Mouse (Mus musculus) lung, embryonic 15.5 days (tissue): ENCODE measurements around the gene Stra6. TPM values are rescaled to one million over a fixed set of nuclear protein-coding genes. Genes with fewer than 3 reads are reported as not detected.

Experiments
- ATAC-seq: fragments of 200-750 bp; cut with Nextera tagmentation; 2 replicates; pipeline ENCODE4 v1.8.0; 2017; ENCODE audit warnings: moderate number of reproducible peaks, borderline replicate concordance; ENCODE audit not compliant: low FRiP score, low TSS enrichment; ENCODE audit errors: extremely low read depth
- H3K27ac ChIP-seq: fragments of 300-500 bp; sonication (generic); 2 replicates; pipeline ENCODE4 v1.5.1; 2015; ENCODE audit warnings: moderate library complexity, mild to moderate bottlenecking, inconsistent platforms
- H3K27me3 ChIP-seq: fragments of 300-500 bp; sonication (generic); 2 replicates; pipeline ENCODE4 v1.6.1; 2015; ENCODE audit warnings: inconsistent platforms
- H3K36me3 ChIP-seq: fragments of 300-500 bp; sonication (generic); 2 replicates; pipeline ENCODE4 v1.6.1; 2015; ENCODE audit warnings: inconsistent platforms
- H3K4me1 ChIP-seq: fragments of 300-500 bp; sonication (generic); 2 replicates; pipeline ENCODE4 v1.6.1; 2015; ENCODE audit warnings: inconsistent platforms
- H3K4me2 ChIP-seq: fragments of 300-500 bp; sonication (generic); 2 replicates; pipeline ENCODE4 v1.6.1; 2015; ENCODE audit warnings: inconsistent platforms, mild to moderate bottlenecking, moderate library complexity
- H3K4me3 ChIP-seq: fragments of 300-500 bp; sonication (generic); 2 replicates; pipeline ENCODE4 v1.5.1; 2015; ENCODE audit warnings: mild to moderate bottlenecking, inconsistent platforms
- H3K9ac ChIP-seq: fragments of 300-500 bp; sonication (generic); 2 replicates; pipeline ENCODE4 v1.6.1; 2015; ENCODE audit warnings: inconsistent platforms
- H3K9me3 ChIP-seq: fragments of 300-500 bp; sonication (generic); 2 replicates; pipeline ENCODE4 v1.6.1; 2016; ENCODE audit warnings: inconsistent platforms
- WGBS: fragments of 180-500 bp; shearing (Covaris S2); methylation state at CpG from one replicate; pipeline ENCODE4 v1.1.7; 2015; 5-methylcytosine and 5-hydroxymethylcytosine counted together
- polyA plus RNA-seq: library from polyadenylated mRNA; unstranded; fragments of >200 nt; fragmentation: Nextera tagmentation; extraction: Ambion mirVana; gene quantifications from 2 replicates; pipeline ENCODE4 v1.2.1, GENCODE M21; 2015

Stra6 gene
- polyA plus RNA-seq, 1 experiment from 2014 or later, result 1.2 TPM

GRCm38 (mm10) chr9:58086203-58086602, 22.6 kb downstream of the Stra6 start:
- no peak overlapping the region for H3K4me3 ChIP-seq
- H3K4me2 ChIP-seq, result no peak overlapping the region
- H3K9me3 ChIP-seq, result no peaks in the 10 kb centered on the region
- no peaks in the 10 kb centered on the region; the same call in 1 of the 2 replicates for H3K27me3 ChIP-seq
- 25% methylated on average over 9 of the region's 9 CpGs for WGBS
- ATAC-seq, result no peak
- no peaks in the 10 kb centered on the region for H3K36me3 ChIP-seq
- no peak overlapping the region for H3K27ac ChIP-seq
- H3K9ac ChIP-seq, result no peak overlapping the region
- H3K4me1 ChIP-seq, result no peaks in the 10 kb centered on the region

DNA sequence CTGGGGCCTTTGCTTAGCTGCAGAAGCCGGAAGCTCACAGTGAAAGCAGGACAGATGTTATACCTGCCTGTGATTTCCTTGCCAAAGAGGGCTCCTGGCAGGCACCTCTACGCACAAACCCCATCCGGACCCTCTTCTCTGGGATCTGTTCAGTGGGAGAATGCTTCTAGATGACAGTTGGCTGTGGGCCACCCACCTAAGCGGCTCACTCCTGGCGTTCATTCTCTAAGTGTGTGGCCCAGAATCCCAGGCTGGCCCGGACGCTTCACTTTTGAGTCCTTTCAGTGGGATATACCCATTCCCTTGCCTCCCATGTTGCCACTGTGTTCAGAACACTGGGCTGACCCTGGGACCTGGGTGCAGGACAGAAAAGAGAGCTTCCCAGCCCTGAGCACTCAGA, 23.3 kb downstream of the Stra6 start:
- peaks cover 2% of the 10 kb centered on the region for H3K4me1 ChIP-seq
- no peaks in the 10 kb centered on the region for H3K36me3 ChIP-seq
- H3K9me3 ChIP-seq, result no peaks in the 10 kb centered on the region
- no peak for ATAC-seq
- no peak overlapping the region for H3K4me3 ChIP-seq
- H3K27me3 ChIP-seq, result no peaks in the 10 kb centered on the region; the same call in 1 of the 2 replicates
- WGBS, result 56% methylated on average over 7 of the region's 7 CpGs
- H3K4me2 ChIP-seq, result no peak overlapping the region
- no peak overlapping the region for H3K9ac ChIP-seq
- H3K27ac ChIP-seq, result no peak overlapping the region

GRCm38 (mm10) chr9:58087277-58087998, 23.9 kb downstream of the Stra6 start:
- no peak overlapping the region for H3K27ac ChIP-seq
- H3K27me3 ChIP-seq, result no peaks in the 10 kb centered on the region; the same call in 1 of the 2 replicates
- H3K4me1 ChIP-seq, result peaks cover 6% of the 10 kb centered on the region
- no peaks in the 10 kb centered on the region for H3K36me3 ChIP-seq
- ATAC-seq, result no peak
- H3K4me3 ChIP-seq, result no peak overlapping the region
- no peak overlapping the region for H3K4me2 ChIP-seq
- H3K9me3 ChIP-seq, result no peaks in the 10 kb centered on the region
- no peak overlapping the region for H3K9ac ChIP-seq
- 61% methylated on average over 7 of the region's 7 CpGs for WGBS

DNA sequence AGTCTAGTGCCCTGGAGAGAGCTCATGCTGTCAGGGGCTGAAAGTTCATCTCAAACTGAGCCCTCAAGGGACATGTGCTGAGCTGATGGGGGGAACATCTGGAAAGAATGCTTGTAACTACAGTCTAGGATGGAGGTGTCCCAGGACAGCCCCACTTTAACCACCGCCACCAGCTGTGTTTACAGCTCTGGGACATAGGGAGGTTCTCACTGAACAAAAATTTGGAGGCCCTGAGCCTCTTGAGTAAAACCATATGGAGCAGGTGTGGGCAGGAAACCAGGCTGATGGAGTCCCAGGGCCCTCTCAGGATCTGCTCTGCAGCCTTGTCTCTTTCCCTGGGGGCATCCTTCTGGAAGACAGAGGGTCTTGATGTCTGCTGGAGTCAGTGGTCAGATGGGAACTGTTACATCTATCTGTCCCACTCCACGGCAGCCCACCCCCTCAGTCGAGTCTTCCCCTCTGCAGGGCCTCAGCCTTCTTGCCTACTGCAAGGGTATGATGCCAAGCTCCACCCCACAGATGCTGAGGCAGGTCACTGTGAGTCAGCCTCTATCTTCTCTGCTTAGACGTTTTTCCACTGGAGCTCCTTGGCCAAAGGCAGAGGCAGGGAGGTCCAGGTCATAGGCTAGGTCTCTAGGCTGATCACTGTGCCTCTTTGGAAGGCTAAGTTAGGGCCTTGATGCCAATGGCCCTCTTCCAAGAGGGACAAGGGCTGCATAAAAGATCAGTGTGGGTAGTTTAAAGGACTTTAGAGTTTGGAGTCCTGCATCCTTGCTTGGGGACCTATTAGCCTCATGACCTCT, 28.2 kb downstream of the Stra6 start:
- H3K36me3 ChIP-seq, result no peaks in the 10 kb centered on the region
- no peaks in the 10 kb centered on the region for H3K27me3 ChIP-seq
- ATAC-seq, result no peak
- H3K4me3 ChIP-seq, result no peak overlapping the region
- no peaks in the 10 kb centered on the region for H3K9me3 ChIP-seq
- WGBS, result 48% methylated on average over 4 of the region's 4 CpGs
- H3K27ac ChIP-seq, result no peak overlapping the region
- H3K4me1 ChIP-seq, result peaks cover 6% of the 10 kb centered on the region
- no peak overlapping the region for H3K9ac ChIP-seq
- no peak overlapping the region for H3K4me2 ChIP-seq

- Histone ChIP-seq H3K9ac (no peak overlapping the region), H3K9me3 (no peaks in the 10 kb centered on the region), H3K4me2 (no peak overlapping the region), H3K27me3 (no peaks in the 10 kb centered on the region), H3K36me3 (no peaks in the 10 kb centered on the region), H3K4me1 (peaks cover 6% of the 10 kb centered on the region), H3K4me3 (no peak overlapping the region), H3K27ac (no peak overlapping the region)
- ATAC-seq, result no peak
- WGBS, result 60% methylated on average over 7 of the region's 7 CpGs
Observed at GRCm38 (mm10) chr9:58092581-58093269, 29.1 kb downstream of the Stra6 start.

- H3K9ac ChIP-seq, result no peak overlapping the region
- no peak overlapping the region for H3K4me3 ChIP-seq
- no peaks in the 10 kb centered on the region for H3K9me3 ChIP-seq
- WGBS, result 73% methylated on average over 3 of the region's 3 CpGs
- ATAC-seq, result no peak
- H3K4me2 ChIP-seq, result no peak overlapping the region
- H3K27ac ChIP-seq, result no peak overlapping the region
- H3K36me3 ChIP-seq, result no peaks in the 10 kb centered on the region
- no peaks in the 10 kb centered on the region for H3K27me3 ChIP-seq
- peaks cover 6% of the 10 kb centered on the region for H3K4me1 ChIP-seq
Observed at GRCm38 (mm10) chr9:58093776-58094175, 30.2 kb downstream of the Stra6 start.

DNA sequence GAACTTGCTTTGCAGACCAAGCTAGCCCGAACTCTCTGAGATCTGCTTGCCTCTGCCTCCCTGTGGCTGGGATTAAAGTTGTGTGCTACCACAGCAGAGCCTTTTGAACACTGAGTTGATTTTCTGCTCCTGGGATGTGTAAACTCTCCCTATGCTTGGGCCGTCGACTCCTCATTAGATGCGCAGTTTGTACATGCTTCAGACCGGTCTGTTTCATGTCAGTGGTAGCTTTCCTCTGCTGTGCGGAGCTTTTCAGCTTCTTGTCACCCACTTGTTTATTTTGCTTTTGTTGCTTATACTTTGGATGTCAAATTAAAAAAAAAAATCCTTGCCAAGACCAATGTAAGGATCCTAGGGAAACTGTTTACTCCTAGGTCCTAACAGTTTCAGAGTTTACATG, 32.4 kb downstream of the Stra6 start:
- WGBS, result 48% methylated on average over 6 of the region's 6 CpGs
- Histone ChIP-seq H3K4me1 (peaks cover 6% of the 10 kb centered on the region), H3K4me2 (no peak overlapping the region), H3K36me3 (no peaks in the 10 kb centered on the region), H3K9me3 (no peaks in the 10 kb centered on the region), H3K4me3 (no peak overlapping the region), H3K27ac (0 out of 2 replicates have a peak overlapping the region, but pooled peaks have one; percentile 18), H3K27me3 (no peaks in the 10 kb centered on the region), H3K9ac (no peak overlapping the region)
- peak; percentile 64; the same call in 1 of the 2 replicates for ATAC-seq

DNA sequence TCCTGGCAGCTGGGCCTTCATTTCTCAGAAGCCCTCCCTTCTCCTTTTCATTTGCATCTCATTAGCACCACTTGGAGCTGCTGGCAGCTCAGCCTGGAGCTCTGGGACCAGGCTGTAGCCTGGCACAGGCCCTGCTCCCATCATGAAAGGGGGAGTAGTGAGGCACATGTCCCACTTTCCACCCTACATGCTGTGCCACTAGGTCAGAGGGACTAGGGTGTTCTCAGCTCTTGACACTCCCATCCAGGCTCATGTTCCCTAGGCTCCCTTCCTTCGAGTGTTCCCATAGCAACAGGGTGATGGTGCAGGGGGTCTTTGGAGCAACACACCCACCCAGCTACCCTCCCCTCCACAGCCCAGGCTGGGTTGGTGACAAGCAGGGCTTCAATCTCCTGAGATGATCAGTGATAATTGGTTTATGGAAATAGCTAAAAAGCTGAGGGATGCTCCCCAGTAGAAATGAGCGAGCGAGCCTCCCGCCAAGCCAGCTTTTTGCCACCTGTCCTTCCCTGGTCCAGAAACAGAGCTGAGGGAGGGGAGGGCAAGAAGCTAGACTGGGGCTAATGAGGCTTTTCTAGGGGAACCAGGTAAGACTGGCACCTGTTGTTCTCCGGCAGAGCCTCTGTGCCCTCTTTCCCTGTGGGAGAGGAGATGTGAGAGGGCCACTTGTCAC, 33.2 kb downstream of the Stra6 start:
- 60% methylated on average over 5 of the region's 5 CpGs for WGBS
- Histone ChIP-seq H3K4me1 (peaks cover 5% of the 10 kb centered on the region), H3K27me3 (no peaks in the 10 kb centered on the region), H3K9me3 (no peaks in the 10 kb centered on the region), H3K27ac (peak overlapping the region; percentile 34; the same call in 1 of the 2 replicates), H3K36me3 (no peaks in the 10 kb centered on the region), H3K9ac (no peak overlapping the region), H3K4me3 (no peak overlapping the region), H3K4me2 (no peak overlapping the region)
- ATAC-seq, result no peak

- WGBS, result 63% methylated on average over 5 of the region's 5 CpGs
- no peak overlapping the region for H3K27ac ChIP-seq
- H3K4me2 ChIP-seq, result no peak overlapping the region
- no peak overlapping the region for H3K4me3 ChIP-seq
- no peaks in the 10 kb centered on the region for H3K9me3 ChIP-seq
- no peak overlapping the region for H3K9ac ChIP-seq
- H3K4me1 ChIP-seq, result no peaks in the 10 kb centered on the region
- no peak for ATAC-seq
- H3K36me3 ChIP-seq, result no peaks in the 10 kb centered on the region
- H3K27me3 ChIP-seq, result no peaks in the 10 kb centered on the region
Observed at GRCm38 (mm10) chr9:58099836-58100565, 36.4 kb downstream of the Stra6 start.

GRCm38 (mm10) chr9:58102013-58102412, 38.4 kb downstream of the Stra6 start:
- Histone ChIP-seq H3K27me3 (no peaks in the 10 kb centered on the region), H3K4me2 (no peak overlapping the region), H3K4me3 (no peak overlapping the region), H3K9me3 (no peaks in the 10 kb centered on the region), H3K27ac (no peak overlapping the region), H3K9ac (no peak overlapping the region), H3K36me3 (no peaks in the 10 kb centered on the region), H3K4me1 (no peaks in the 10 kb centered on the region)
- no peak for ATAC-seq
- 73% methylated on average over 4 of the region's 4 CpGs for WGBS

DNA sequence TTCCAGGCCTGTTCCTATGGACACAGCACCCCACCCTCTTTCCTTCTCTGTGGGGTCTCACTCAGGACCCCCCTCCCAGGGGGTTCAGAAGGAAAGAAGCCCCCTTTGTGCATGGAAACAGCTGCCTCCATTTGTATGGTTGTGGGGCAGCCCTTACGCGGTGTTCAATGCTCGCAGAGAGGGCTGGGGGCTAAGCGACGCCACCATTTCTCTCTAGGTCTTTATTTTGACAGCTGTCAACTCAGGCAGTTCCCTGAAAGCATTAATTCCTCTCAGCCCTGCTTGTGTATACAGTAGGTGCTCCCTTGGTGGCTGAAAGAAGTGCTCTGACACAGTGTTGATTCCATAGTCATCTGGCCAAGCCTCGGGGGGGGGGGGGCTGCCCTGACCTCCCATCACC, 40.1 kb downstream of the Stra6 start:
- Histone ChIP-seq H3K9ac (no peak overlapping the region), H3K4me3 (no peak overlapping the region), H3K36me3 (no peaks in the 10 kb centered on the region), H3K27me3 (no peaks in the 10 kb centered on the region), H3K4me2 (no peak overlapping the region), H3K27ac (no peak overlapping the region), H3K9me3 (no peaks in the 10 kb centered on the region), H3K4me1 (no peaks in the 10 kb centered on the region)
- 51% methylated on average over 6 of the region's 6 CpGs for WGBS
- ATAC-seq, result no peak
